Comparison of ENCODE assay signal across 20 mouse cellular contexts in genomic region chr10:85496981-85497380, GRCm38 (mm10).
"Had no signal": no experiment of that assay in that cellular context is flagged by ENCODE, and none has a peak within 500 bp of the region (broad histone marks: within the 10 kb centered on the region; RNA-seq: fewer than 3 reads in every experiment).

No protein-coding gene starts in this region.

- H3K9ac ChIP-seq: limb, embryonic 15.5 days; liver, embryonic 14.5 days; liver, postnatal 0 days; lung, embryonic 15.5 days; midbrain, embryonic 12.5 days; midbrain, embryonic 15.5 days had no signal

- H3K27ac ChIP-seq: layer of hippocampus, adult 2 months; limb, embryonic 15.5 days; liver, embryonic 14.5 days; lung, embryonic 15.5 days; midbrain, embryonic 12.5 days; midbrain, embryonic 15.5 days; stomach, postnatal 0 days had no signal

- H3K9me3 ChIP-seq: limb, embryonic 15.5 days; lung, embryonic 15.5 days; midbrain, embryonic 12.5 days; midbrain, embryonic 15.5 days had no signal

- DNase-seq: kidney, adult 18-20 months; kidney, postnatal 14 days; layer of hippocampus, adult 9-11 months; liver, postnatal 0 days; lung, postnatal 10 days; lung, postnatal 4 days; right cerebral cortex, postnatal 14 days; right cerebral cortex, postnatal 4 days; thymus, adult 2 months; thymus, postnatal 14 days; thymus, postnatal 4 days had no signal

- H3K4me3 ChIP-seq: layer of hippocampus, adult 2 months; limb, embryonic 15.5 days; lung, embryonic 15.5 days; midbrain, embryonic 12.5 days; midbrain, embryonic 15.5 days had no signal

- H3K4me2 ChIP-seq: limb, embryonic 15.5 days; liver, embryonic 11.5 days; lung, embryonic 15.5 days; midbrain, embryonic 12.5 days; midbrain, embryonic 15.5 days had no signal

- H3K4me1 ChIP-seq: midbrain, embryonic 15.5 days had no signal

- H3K27me3 ChIP-seq: limb, embryonic 15.5 days; lung, embryonic 15.5 days; midbrain, embryonic 12.5 days; midbrain, embryonic 15.5 days had no signal

- H3K36me3 ChIP-seq: limb, embryonic 15.5 days; lung, embryonic 15.5 days; midbrain, embryonic 12.5 days; midbrain, embryonic 15.5 days had no signal

- ATAC-seq: intestine, embryonic 16.5 days; liver, postnatal 0 days; midbrain, embryonic 15.5 days had no signal
